In genomic region chr5:29132261-29132660, GRCm38 (mm10) we compare ENCODE assay signal across 17 mouse cellular contexts.
DNase-seq lines count a peak whose midpoint lies in the region; ATAC-seq and TF ChIP-seq lines count a peak whose summit lies in the region.
"Had no signal": no experiment of that assay in that cellular context is flagged by ENCODE, and none has a peak within 500 bp of the region (broad histone marks: within the 10 kb centered on the region; RNA-seq: fewer than 3 reads in every experiment).

No protein-coding gene starts in this region.

- TF ChIP-seq POLR2A in lung, adult 2 months (IDR thresholded peaks at IDR 0.05; ENCODE audit: borderline replicate concordance, extremely low read depth, low read depth, low read length), result no peak

- H3K4me1 ChIP-seq in lung, embryonic 14.5 days (ENCODE audit: insufficient read depth), result no peaks in the 10 kb centered on the region
- no peaks in the 10 kb centered on the region for H3K4me1 ChIP-seq in lung, adult 2 months (ENCODE audit: control insufficient read depth, insufficient read depth, low read length)
- H3K4me1 ChIP-seq: liver, embryonic 12.5 days; midbrain, embryonic 13.5 days; neural tube, embryonic 13.5 days had no signal

- H3K36me3 ChIP-seq in lung, embryonic 14.5 days (ENCODE audit: insufficient read depth), result no peaks in the 10 kb centered on the region
- H3K36me3 ChIP-seq: liver, embryonic 12.5 days; midbrain, embryonic 13.5 days; neural tube, embryonic 13.5 days had no signal

- 19% methylated on average over 3 of the region's 3 CpGs for WGBS in lung, embryonic 14.5 days
- WGBS in lung, adult 2 months, result 24% methylated on average over 3 of the region's 3 CpGs

- H3K27ac ChIP-seq in lung, embryonic 14.5 days (ENCODE audit: low read depth), result no peak overlapping the region
- H3K27ac ChIP-seq: hindbrain, embryonic 14.5 days; liver, embryonic 12.5 days; midbrain, embryonic 13.5 days; neural tube, embryonic 13.5 days had no signal

- no peak overlapping the region for H3K4me2 ChIP-seq in lung, embryonic 14.5 days
- H3K4me2 ChIP-seq: heart, embryonic 11.5 days; hindbrain, embryonic 14.5 days; liver, embryonic 12.5 days; midbrain, embryonic 13.5 days; neural tube, embryonic 13.5 days had no signal

- no peak for TF ChIP-seq CTCF in lung, embryonic 14.5 days (IDR thresholded peaks at IDR 0.05; ENCODE audit: low read depth)
- TF ChIP-seq CTCF in lung, adult 2 months (IDR thresholded peaks at IDR 0.05; ENCODE audit: insufficient read depth, low read length), result no peak

- no peaks in the 10 kb centered on the region for H3K27me3 ChIP-seq in lung, embryonic 14.5 days (ENCODE audit: insufficient read depth, low read length)
- H3K27me3 ChIP-seq: liver, embryonic 12.5 days; midbrain, embryonic 13.5 days; neural tube, embryonic 13.5 days had no signal

- H3K9me3 ChIP-seq in lung, embryonic 14.5 days (ENCODE audit: low read depth, low read length), result no peaks in the 10 kb centered on the region
- H3K9me3 ChIP-seq: liver, embryonic 12.5 days; midbrain, embryonic 13.5 days; neural tube, embryonic 13.5 days had no signal

- H3K9ac ChIP-seq in lung, embryonic 14.5 days, result no peak overlapping the region
- H3K9ac ChIP-seq: hindbrain, embryonic 14.5 days; liver, embryonic 12.5 days; midbrain, embryonic 13.5 days; neural tube, embryonic 13.5 days had no signal

- ATAC-seq in CD4-positive, CD25-positive, alpha-beta regulatory T cell, adult 4 months, result no peak
- ATAC-seq in lung, embryonic 14.5 days (ENCODE audit: insufficient read depth), result no peak
- ATAC-seq: liver, embryonic 12.5 days; midbrain, embryonic 13.5 days had no signal

- DNase-seq in CD4-positive, CD25-positive, alpha-beta regulatory T cell, adult 2 months (ENCODE audit: low read depth, low spot score), result peak; percentile 44
- peak; percentile 14 for DNase-seq in lung, embryonic 14.5 days
- DNase-seq in lung, adult 2 months, result no peak
- peak; percentile 29 for DNase-seq in forelimb bud, embryonic 11.5 days (ENCODE audit: low read depth, low spot score)
- peak; percentile 47 for DNase-seq in mesoderm, embryonic 11.5 days (ENCODE audit: low read depth, low spot score)
- DNase-seq in spleen, postnatal 36 days (ENCODE audit: low spot score in 2 of 2), result no peak
- no peak for DNase-seq in natural killer cell, adult 2 months (ENCODE audit: low spot score in 2 of 2)
- DNase-seq: cerebellum, postnatal 14 days; lung, postnatal 14 days; thymus, adult 2 months had no signal

- H3K4me3 ChIP-seq in lung, embryonic 14.5 days (ENCODE audit: low read depth, low read length), result no peak overlapping the region
- no peak overlapping the region for H3K4me3 ChIP-seq in lung, adult 2 months (replicated peaks; ENCODE audit: extremely low read depth, low read depth, low read length)
- H3K4me3 ChIP-seq: erythroblast, embryonic 14.5 days; liver, embryonic 12.5 days; midbrain, embryonic 13.5 days; neural tube, embryonic 13.5 days had no signal

Comparison
In these comparisons a context has a peak if more than half of its experiments do, and no peak if none do; other contexts are left out.
1. DNase-seq: peak in CD4-positive, CD25-positive, alpha-beta regulatory T cell, adult 2 months (single experiment), lung, embryonic 14.5 days (single experiment), forelimb bud, embryonic 11.5 days (single experiment) and mesoderm, embryonic 11.5 days (single experiment); none in lung, adult 2 months (single experiment), spleen, postnatal 36 days (0 of 2) and natural killer cell, adult 2 months (0 of 2).